Mouse (Mus musculus) adrenal gland, postnatal 14 days (tissue): ENCODE measurements around the gene Dab2ip. TPM values are rescaled to one million over a fixed set of nuclear protein-coding genes. Genes with fewer than 3 reads are reported as not detected.

Experiments
- DNase-seq: peaks from one replicate; pipeline ENCODE4 v3.0.0; 2021; ENCODE audit warnings: mixed read lengths
- total RNA-seq: library from RNA; stranded (reverse); gene quantifications from 2 replicates; pipeline ENCODE4 v1.2.3, GENCODE M21; 2021

Dab2ip gene
- total RNA-seq, 1 experiment from 2014 or later: 69.6 TPM

DNA sequence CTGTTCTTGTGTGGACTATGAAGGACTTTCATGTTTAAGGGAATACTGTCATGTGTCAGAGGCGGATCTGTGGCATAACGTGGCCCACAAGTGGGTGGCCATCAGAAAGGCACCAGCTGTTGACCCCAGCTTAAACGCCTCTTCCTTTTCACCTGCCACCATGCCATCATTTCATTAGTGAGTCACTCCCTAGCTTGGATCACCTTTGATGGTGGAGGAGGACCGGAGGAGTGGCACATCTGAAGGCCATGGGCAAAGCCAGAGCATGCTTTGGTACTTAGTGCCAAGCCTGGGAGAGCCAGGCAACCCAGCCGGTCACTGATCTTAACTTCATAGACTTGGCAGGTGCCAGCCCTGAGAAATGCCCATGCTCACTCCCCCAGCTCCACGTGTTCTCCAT lies 96.7 kb downstream of the Dab2ip start:
- DNase-seq: no peak

DNA sequence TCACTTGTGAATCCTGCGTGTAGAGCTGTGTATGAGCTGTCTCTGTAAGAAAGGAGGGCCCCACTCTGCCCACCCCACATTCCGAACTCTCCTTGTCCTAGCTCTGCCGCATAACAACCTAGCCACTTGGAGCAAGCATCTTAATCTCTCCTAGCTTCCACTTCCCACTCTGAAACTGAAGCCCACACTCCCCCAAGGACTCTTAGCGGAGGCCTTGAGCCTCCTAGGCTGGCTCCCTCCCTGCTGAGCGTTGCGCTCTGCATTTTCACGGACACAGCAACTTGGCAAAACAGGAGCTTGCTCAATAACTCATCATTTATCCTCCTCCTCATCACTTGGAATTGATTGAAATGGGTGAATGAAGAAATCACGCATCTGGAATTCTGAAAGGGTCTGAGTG lies 97.9 kb downstream of the Dab2ip start:
- DNase-seq: peak; percentile 51

DNA sequence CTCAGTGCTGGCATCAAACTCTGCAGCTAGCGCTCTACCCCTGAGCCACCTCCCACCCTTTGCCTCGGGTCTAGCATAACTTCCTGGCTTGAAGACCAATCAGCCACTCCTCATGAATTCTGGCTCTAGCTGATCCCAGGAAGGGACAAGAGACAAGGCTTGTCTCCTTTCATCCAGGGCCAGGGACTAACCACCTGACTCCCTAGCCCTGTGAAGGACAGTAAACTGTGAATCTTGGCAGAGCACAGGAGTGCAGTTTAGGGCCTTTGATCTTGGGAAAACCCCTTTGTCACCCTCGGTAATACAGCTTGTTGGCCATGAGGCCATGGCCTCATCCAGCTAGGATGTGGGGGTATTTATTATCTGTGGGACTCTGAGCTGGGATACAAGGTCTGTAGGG lies 100.2 kb downstream of the Dab2ip start:
- DNase-seq: peak; percentile 80

DNA sequence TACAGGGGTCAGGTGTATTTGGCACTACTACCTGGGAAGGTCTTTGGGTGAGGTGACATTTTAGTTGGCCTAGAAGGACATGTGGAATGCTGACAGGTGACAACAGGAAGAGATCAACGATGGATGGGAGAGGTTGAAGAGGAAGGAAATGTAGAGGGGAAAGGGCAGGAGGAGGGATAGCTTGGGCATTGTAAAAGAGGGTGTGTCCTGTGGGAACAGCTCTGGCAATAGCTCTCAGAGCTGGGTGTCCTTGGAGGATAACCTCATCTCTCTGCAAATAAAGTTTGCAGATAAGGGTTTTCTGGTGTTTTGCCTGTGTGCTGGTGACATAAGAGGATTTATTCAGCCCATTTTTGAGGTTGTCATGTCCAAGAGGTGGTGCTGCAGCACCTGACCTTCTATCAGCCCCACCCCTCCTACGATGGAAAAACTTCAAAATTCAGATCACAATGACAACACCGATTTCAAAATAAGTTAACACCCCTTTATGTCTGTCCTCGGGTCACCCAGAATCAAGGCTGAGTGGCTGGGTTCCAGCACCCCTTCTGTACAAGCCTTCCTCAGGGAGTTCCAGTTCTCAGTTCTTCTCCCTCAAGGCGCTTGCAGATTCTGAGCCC lies 101.6 kb downstream of the Dab2ip start:
- peak; percentile 60 for DNase-seq

DNA sequence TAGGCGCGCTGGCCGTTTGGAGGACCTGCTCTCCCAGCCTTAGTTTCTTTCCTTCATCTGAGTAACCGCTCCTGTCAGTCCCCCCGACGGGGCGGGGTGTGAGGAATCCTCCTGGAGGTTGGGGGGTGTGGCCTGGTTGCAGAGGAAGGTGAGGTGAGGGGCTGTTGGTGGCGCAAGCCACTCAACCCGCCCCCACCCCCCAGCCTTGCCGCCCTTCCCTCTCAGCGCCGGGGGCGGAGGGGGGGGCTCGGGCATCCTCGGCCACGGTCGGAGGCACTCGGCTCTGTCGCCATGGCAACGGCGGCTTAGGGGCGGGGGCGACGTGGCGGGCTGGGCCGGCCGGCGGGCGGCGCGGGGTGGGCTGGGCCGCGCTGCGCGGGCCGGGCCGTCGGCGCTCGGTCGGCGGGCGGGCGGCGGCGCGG lies 102.9 kb downstream of the Dab2ip start:
- peak; percentile 93 for DNase-seq

DNA sequence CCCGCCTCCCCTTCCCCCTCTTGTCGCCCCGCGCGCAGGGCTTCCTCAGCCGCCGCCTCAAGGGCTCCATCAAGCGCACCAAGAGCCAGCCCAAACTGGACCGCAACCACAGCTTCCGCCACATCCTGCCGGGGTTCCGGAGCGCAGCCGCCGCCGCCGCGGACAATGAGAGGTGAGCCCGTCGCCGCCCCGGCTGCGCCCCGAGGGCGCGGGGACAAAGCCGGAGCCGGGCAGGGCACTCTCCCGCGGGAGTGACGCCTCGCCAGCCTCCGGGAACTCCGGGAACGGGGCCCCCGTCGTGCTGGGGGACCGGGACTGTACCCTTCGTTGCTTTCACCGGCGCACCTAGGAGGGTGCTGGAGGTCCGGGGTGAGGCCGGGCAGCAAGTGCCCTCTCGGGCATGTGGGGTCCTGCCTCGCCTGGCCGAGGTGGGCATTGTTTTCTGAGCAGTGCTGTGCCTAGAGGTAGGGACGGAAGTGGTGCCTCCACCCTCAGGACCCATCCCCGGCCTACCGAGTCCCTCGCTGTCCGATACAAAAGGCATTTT lies 103.5 kb downstream of the Dab2ip start:
- DNase-seq: peak; percentile 77

DNA sequence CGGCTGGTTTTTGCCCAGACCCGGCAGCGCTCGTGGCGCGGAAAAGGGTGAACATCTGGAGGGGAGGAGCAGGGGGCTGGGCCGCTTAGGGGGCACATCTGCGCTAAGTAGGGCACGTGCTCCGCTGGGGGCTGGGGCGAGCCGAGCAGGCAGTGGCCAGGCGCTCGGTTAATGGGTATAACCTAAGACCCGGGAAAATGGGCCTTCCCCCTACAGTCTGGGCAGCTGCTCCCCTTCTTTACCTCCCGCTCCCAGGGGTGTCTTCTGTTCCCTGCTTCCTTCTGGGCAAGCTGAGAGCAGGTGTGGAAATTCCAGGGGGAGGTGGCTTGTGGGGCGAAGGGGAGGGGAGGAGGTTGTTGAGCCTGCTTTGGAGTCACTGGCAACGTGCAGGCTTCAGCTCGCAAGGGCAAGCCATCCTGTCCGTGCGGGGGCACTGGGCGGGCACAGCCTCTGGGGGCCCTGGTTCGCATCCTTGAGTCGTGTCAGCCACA lies 104.0 kb downstream of the Dab2ip start:
- peak; percentile 62 for DNase-seq

DNA sequence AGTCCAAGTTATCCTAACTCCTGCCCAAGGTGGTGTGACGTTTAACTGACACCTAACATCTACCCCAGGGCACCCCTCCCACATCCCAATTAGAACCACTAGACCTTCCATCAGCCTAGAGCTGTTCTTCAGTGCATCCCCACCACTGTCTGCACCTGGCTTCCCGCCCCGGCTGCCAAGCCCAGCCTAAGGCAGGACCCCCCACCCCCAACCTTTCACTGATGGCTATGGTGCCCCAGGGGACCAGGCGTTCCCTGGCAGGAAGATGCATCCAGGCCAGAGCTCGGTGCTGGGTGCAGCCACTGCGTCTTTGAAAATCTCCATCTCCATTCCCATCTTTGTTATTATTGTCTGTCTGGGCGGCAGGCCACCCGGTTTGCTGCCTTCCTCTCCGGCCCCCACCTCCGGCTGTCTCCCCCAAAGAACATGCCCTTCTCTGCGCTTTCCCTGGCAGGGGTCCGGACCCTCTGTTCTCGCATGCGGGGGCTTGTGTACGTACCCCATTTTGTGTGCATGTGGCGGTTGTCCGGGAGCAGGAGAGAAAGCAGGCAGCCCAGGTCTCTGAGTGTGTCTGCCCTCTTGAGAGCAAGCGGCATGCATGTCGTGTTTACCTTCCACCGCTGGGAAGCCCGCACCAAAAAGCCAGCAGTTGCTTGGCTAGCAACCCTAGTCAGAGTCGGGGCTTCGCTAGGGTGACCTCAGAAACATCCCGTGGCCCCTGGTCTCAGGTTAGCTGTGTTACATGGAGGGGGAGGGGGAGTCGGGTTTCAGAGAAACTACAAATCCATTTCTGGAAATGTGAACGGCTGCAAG lies 104.9 kb downstream of the Dab2ip start:
- DNase-seq: no peak

DNA sequence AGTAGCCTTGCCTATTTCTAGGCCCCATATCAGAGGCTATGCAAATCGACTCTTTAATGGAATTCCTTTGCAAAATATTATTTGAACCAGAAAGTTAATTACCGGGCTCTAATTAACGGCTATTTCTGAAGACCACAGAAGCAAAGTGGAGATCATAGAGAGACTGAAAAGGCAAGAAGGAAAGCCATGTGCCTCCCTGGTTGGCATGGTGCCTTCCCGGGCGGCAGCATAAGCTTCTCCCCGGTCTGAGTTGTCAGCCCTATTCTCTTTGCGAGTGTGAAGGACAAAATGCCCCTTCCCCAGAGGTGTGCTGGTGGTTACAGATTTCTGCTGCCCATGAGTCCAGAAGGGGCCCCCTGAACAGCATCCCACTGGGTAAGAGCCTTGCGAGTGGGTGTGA lies 109.7 kb downstream of the Dab2ip start:
- DNase-seq: no peak

DNA sequence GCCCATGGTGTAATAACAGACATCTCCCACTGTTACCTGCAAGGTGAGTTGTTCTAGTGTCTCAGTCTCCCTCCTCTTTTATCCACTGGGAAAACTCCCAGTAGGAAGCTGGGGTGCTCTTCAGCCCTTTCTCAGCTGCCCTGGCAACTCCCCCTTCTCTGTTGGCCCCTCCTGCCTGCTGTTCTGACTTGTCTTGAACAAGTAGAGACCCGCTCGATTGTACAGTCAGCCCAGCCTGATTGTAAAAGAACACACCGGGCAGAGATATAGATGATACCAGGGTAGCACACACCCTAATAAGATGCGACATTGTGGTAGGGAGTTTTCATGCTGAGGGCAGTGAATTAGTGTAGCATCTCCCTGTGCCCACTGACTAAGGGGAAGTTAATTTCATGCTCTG lies 111.2 kb downstream of the Dab2ip start:
- no peak for DNase-seq

DNA sequence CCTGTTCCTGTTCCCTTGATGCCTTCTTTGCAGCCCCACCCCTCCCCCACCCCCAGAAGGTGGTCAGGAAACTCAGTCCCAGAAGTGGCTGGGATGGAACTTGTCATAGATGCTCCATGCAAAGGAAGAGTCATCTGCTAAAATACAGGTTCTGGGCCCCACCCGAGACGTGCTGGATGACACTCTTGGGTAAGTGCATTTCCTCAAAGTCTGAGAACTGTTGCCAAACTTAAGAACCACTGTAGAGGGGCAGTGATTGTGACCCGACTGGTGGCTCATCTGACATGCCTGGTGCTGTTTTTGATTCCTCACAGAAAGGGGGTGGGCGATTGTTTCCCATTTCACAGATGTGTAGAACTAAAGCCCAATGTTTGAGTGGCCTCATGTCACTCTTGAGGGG lies 111.7 kb downstream of the Dab2ip start:
- DNase-seq: no peak

DNA sequence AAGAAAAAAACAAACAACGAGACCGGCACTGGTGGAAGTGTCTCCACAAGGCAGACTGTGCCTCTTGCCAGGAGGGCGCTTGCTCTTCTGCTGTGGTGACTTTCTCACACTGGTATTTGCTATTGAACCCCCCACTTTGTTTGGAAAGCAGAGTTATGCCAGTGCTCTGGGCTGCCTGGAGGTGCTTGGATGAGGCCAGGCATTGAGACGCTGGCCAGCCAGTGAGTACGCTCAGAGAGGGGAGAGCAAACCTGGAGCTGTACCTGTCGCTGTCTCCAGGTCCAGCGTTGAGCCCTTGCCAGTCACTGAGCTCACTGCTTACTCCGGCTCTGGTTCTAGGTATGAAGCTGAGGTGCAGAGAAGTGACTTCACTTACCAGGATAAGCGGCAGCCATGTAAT lies 112.2 kb downstream of the Dab2ip start:
- no peak for DNase-seq

DNA sequence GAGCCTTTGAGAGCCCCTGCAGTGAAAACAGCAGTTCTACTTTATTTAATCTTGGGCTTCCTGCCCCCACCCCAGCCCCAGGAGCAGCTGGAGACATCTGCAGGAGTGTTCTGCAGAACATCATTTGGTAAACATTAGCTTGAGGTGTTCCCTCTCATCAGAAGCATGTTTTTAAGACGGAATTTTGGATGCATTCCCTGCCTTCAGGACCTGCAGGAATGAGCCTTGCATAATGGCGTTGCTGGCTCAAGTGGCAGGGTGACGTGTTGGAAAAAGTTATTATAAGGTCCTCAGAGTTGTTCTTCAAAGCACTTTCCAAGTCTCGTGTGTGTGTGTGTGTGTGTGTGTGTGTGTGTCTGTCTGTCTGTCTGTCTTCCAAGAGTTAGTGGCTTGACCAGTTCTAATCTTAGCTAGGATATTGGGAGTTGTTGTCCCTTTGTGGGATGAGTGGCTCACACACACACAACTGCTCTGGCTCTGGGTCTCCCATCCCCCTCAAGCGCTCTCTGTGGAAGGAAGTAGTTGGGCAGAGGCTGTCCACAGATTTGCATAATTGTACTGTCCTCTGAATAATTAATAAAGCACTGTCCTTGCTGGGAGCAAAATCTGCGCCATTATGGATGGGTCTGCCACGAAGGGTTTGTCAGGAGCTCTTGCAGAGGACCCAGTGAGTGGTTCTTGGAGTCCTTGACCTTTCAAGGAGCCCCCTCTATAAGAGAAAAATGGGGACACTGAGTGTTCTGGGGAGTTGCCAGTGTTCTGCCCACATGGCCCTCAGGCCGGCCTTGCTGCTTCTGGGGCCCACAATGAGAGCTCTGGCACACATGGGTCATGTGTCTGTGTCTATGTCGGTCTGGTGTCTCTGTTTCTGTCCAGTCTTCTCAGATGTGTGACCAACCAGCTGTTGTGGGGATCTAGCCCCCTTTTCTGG lies 114.2 kb downstream of the Dab2ip start:
- peak; percentile 63 for DNase-seq

DNA sequence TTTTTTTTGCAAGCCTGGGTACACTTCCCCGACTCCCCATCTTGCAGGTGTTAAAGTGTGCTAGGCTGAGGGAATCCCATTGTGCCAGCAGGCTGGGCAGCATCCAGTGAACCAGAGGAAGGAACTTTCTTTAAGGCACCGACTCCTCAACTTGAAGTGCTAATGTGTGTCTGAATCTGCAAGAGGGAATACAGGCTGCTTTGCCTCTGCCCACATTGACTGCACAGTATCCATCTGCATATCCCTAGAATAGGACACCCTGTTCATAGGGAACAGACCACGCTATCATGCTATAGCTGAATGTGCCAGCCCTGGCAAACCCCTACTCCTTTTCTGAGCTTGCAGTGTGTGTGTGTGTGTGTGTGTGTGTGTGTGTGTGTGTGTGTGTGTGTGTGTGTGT lies 115.1 kb downstream of the Dab2ip start:
- no peak for DNase-seq

DNA sequence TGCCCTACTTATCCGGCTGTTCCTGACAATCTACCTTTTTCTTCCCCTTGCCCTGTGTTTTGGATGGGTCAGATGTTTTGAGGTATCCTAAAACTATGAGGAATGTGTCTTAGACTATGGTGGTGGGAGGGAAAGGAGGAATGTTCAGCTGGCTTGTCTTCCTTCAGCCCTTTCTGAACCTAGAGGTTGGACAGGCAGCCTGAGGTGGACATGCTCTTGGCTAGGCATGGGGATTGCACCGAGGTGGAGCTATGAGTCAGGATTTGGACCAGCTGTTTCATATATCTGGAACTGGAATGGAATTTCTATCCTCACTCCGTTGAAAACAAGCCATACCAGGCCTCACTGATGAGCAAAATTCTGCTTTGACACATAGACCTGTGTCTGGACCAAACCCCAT lies 115.9 kb downstream of the Dab2ip start:
- DNase-seq: no peak

DNA sequence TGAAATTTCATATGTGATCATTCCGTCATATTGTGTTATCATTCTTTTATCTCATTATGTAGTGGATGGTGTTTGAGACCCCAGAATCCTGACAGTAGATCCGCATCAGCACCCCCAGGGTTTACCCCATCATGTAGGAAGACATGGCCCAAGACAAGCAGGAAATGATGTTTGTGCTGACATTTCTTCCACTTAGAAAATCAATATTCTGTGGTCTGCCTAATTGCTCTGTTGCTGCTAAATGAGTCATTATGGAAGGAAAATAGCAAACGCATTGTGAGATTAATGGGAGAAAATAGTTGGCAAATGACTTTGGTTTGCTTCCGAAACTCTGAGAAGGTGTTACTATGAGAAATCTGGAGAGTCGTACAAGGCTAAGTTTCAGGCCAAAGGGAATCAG lies 116.4 kb downstream of the Dab2ip start:
- DNase-seq: no peak

DNA sequence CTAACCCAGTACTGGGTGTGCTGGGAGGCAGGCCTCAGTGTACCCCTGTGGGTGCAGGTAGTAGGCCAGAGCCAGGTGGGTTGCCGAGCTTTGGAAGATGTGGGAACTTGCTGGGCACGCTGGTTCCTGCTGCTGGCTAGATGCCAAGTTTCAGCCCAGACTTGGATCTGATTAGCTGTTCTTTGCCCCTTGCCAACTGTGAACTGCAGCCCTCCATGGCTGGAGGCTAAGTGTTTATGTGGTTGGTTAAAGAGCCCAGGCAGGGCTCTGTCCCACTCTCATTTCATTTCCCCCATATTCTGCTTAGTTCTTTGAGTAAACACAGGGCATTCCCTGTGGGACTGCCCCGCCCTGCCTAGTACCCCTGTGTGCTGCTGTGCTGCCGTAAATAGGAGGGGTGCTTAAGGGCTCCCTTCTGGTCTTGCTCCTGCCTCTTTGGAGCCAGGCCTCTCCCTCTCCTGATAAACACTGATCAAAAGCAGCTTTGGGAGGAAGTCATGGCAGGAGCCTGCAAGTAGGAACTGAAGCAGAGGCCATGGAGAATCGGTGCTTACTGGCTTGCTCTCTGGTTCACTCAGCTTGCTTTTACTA lies 118.1 kb downstream of the Dab2ip start:
- DNase-seq: peak; percentile 55

DNA sequence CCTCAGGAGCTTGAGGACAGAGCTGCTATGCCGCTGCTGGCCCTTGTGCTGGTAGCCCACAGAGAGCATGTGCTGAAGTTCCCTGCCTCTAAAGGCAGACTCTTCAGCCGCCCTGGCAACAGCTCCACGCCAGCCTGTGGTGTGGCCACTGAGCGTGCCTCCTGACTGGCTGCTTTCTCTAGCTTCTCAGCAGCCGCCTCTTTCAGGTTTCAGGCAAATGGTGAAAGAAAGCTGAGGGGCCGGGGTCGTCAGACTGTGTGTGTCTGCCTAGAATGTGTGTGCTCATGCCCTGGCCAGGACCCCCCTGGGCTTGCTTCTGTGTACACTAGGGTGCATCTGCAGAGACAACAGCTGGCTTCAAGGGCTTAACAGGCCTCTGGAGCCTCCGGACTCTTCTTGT lies 119.8 kb downstream of the Dab2ip start:
- no peak for DNase-seq

DNA sequence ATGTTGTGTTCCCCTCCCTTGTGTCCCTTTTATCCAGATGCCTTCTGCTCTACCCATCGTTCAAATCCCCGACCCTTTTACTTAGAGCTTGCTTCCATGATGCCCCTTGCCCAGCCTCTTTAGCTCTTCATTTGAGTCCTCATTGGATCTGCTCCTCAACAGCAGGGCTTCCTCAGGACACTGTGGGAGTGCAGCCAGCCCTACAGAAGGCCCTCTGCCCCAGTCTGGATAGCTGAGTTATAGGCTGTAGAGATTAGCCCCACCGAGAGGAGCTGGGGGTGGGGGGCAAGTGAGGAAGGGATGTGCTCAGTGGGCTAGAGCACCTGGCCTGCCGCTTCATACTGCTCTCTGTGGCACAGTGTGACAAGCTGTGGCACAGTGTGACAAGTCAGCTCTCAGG lies 120.4 kb downstream of the Dab2ip start:
- DNase-seq: no peak

DNA sequence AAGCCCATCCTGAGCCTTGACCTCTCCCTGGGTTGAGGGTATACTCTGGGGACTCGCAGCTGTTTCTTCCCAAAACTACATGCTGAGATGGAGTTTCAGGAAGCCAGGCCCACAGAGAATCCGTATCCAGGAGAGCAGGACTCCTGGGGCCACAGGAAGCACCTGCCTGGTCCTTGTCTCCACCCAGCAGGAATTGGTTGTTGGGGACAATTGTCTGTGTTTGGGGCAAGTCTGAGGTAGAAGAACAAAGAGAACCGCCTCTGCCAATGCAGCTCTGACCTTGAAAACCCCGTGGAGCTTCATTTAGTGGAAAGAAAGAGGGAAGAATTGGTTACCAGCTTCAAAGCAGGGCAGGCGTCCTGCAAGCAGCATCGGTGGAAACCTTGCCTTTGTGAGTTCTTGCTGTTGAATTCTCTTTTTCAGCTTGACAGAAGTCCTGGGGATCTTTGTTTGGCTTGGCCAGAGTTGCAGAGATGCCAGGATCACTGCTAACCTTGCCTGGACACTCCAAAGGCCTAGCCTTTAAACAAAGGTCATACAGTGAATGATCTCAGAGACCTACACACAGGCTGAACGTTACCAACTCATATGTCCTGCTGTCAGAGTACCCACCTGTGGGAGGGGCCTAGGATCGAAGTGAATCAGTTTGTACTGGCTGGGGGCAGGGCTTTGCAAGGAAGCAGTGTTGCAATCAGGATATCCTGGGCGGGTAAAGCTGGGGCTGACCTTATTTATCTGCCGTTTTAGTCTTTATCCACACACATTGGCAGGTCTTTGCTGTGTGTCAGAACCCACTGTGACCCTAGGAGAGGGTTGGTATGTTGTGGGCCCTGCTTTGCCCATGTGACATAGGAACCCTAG lies 122.0 kb downstream of the Dab2ip start:
- DNase-seq: peak; percentile 87

DNA sequence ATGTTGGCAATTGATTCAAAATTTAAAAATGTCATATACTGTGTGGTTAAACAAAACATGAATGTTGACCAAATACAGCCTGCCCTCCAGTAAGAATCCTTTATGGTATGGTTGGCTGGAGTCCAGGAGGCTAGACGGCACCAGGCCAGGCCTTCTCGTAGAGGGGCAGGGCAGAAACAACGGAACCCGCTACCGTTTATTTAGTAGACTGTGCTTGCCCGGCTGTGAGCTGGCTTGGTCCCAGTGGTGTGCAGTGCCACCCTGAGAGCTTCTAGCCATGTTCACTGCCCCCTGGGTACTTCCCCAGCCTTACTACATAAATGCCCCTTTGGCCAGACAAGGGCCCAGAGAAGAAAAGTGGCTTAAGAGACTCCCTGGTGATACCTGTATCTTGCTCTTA lies 122.8 kb downstream of the Dab2ip start:
- no peak for DNase-seq
